27 mouse cellular contexts compared by ENCODE assay signal in the genomic region with DNA sequence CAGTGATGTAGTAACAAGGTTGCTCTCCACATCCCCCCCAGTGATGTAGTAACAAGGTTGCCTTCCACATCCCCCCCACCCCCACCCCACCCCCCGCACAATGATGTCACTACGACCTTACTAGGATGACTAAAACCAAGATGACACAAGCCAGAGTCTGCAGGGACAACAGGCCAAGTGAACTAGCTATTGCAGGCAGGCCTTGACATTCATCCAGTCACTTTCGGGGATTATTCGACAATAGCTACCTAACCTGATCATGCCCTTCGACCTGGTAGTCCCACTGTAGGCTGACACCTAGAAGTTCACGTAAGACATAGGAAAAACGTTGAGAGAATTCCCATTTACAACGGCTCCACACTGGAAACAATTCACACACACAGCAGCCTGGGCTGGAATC. TPM values are rescaled to one million over a fixed set of nuclear protein-coding genes. Genes with fewer than 3 reads are reported as not detected.
"Had no signal": no experiment of that assay in that cellular context is flagged by ENCODE, and none has a peak within 500 bp of the region (broad histone marks: within the 10 kb centered on the region; RNA-seq: fewer than 3 reads in every experiment).

No protein-coding gene starts in this region.

- H3K4me1 ChIP-seq: midbrain, embryonic 12.5 days; neural tube, embryonic 13.5 days; neural tube, embryonic 15.5 days had no signal

- H3K4me3 ChIP-seq: midbrain, embryonic 10.5 days; midbrain, embryonic 12.5 days; myocyte; neural tube, embryonic 13.5 days; neural tube, embryonic 15.5 days had no signal

- H3K36me3 ChIP-seq: midbrain, embryonic 10.5 days; midbrain, embryonic 12.5 days; neural tube, embryonic 13.5 days; neural tube, embryonic 15.5 days had no signal

- H3K27me3 ChIP-seq: midbrain, embryonic 12.5 days; neural tube, embryonic 13.5 days; neural tube, embryonic 15.5 days had no signal

- H3K27ac ChIP-seq: midbrain, embryonic 10.5 days; midbrain, embryonic 12.5 days; neural tube, embryonic 13.5 days; neural tube, embryonic 15.5 days had no signal

- H3K9me3 ChIP-seq: midbrain, embryonic 10.5 days; midbrain, embryonic 12.5 days; neural tube, embryonic 13.5 days; neural tube, embryonic 15.5 days had no signal

- ATAC-seq: midbrain, embryonic 16.5 days had no signal

- DNase-seq: lung, adult 18-20 months; lung, embryonic 14.5 days; lung, postnatal 10 days; lung, postnatal 4 days; midbrain, embryonic 14.5 days; retina, postnatal 1 day; right cerebral cortex, adult 18-20 months; right cerebral cortex, postnatal 25 days; right cerebral cortex, postnatal 4 days; spleen, adult 18-20 months; thymus, adult 18-20 months; thymus, postnatal 14 days; thymus, postnatal 36 days had no signal

- H3K4me2 ChIP-seq: lung, embryonic 14.5 days; midbrain, embryonic 12.5 days; neural tube, embryonic 13.5 days; neural tube, embryonic 15.5 days had no signal

- H3K9ac ChIP-seq: lung, embryonic 14.5 days; midbrain, embryonic 12.5 days; neural tube, embryonic 13.5 days; neural tube, embryonic 15.5 days had no signal

RNA-seq across cellular contexts. Expression of a gene that starts 37.6 kb away (rescaled TPM):
- total RNA-seq: megakaryocyte, adult 5-6 weeks; megakaryocyte-erythroid progenitor cell, adult 5-6 weeks had no signal
- polyA plus RNA-seq: lung, embryonic 14.5 days; lung, embryonic 16.5 days; midbrain, embryonic 10.5 days; midbrain, embryonic 12.5 days; midbrain, embryonic 14.5 days; midbrain, embryonic 16.5 days; myocyte; neural tube, embryonic 11.5 days; neural tube, embryonic 13.5 days; neural tube, embryonic 15.5 days; small intestine, adult 2 months; stomach, embryonic 14.5 days; stomach, embryonic 16.5 days; thymus, postnatal 0 days had no signal

RNA-seq across cellular contexts. Expression of a gene that starts 41.6 kb away (rescaled TPM):
- total RNA-seq: megakaryocyte, adult 5-6 weeks; megakaryocyte-erythroid progenitor cell, adult 5-6 weeks had no signal
- polyA plus RNA-seq: lung, embryonic 14.5 days; lung, embryonic 16.5 days; midbrain, embryonic 10.5 days; midbrain, embryonic 12.5 days; midbrain, embryonic 14.5 days; myocyte; neural tube, embryonic 11.5 days; neural tube, embryonic 13.5 days; neural tube, embryonic 15.5 days; small intestine, adult 2 months; stomach, embryonic 14.5 days; stomach, embryonic 16.5 days had no signal

RNA-seq across cellular contexts. Expression of a gene that starts 53.6 kb away (rescaled TPM):
- polyA plus RNA-seq: lung, embryonic 14.5 days; lung, embryonic 16.5 days; midbrain, embryonic 10.5 days; midbrain, embryonic 12.5 days; midbrain, embryonic 14.5 days; midbrain, embryonic 16.5 days; neural tube, embryonic 11.5 days; neural tube, embryonic 13.5 days; neural tube, embryonic 15.5 days had no signal
